Mouse (Mus musculus) heart, adult 2 months (tissue): Measurements from ENCODE around the gene Cyp4a14.
"Not testable (repeated sequence)": the region's sequence is repeated elsewhere in the genome, so short reads cannot be mapped to it uniquely, and the experiment has no call there.

Source experiments
- CTCF ChIP-seq: fragments of 200-600 bp; IDR thresholded peaks from 2 replicates; pipeline ENCODE4 v1.8.1; 2022; ENCODE audit warnings: antibody characterized with exemption, mild to moderate bottlenecking, moderate library complexity
- EP300 ChIP-seq: fragments of 200-500 bp; IDR thresholded peaks from 2 replicates; pipeline ENCODE4 v1.6.1; 2011; ENCODE audit warnings: low read depth, low read length, control low read depth; ENCODE audit not compliant: insufficient read depth
- POLR2A ChIP-seq: fragments of 200-500 bp; IDR thresholded peaks from 2 replicates; pipeline ENCODE4 v1.6.1; 2011; ENCODE audit warnings: mild to moderate bottlenecking, low read depth, low read length, control low read depth; ENCODE audit not compliant: insufficient read depth

DNA sequence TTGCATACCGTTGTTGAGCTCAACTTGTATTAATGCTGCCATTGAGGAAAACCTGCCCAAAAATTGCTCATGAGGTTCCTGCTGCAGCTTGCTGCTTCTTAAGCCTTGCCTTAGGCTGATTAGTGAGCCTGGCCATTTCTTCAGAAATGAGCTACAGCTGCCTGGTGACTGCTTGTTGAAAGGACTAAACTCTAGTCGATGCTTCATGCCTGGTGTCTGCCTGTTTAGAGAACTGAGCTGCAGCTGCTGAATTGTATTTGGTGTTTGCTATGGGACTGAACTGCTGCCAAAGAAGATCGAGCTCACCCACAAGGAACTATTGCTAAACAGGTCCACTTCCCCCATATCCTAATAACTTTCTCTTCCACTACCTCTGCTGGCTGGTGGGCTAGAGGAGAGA lies 22.4 kb downstream of the Cyp4a14 start:
- TF ChIP-seq CTCF, EP300, POLR2A: not testable (repeated sequence)
